Mouse (Mus musculus) thymus, postnatal 4 days (tissue): ENCODE data around the gene Arhgap25.

ENCODE experiments used
- DNase-seq: peaks from one replicate; pipeline ENCODE4 v3.0.0; 2021

Arhgap25 gene

GRCm38 (mm10) chr6:87435791-87436190 is 97.3 kb downstream of the Arhgap25 start:
- no peak for DNase-seq

- DNase-seq, result no peak
Observed at GRCm38 (mm10) chr6:87428487-87429044, 104.5 kb downstream of the Arhgap25 start, which contains the start of gene Bmp10. TSS of gene Bmp10 (plus strand) at chr6:87428994.

- no peak for DNase-seq
Observed at GRCm38 (mm10) chr6:87427616-87428015, 105.4 kb downstream of the Arhgap25 start.

- DNase-seq, result no peak
Observed at GRCm38 (mm10) chr6:87426954-87427353, 106.1 kb downstream of the Arhgap25 start.

- DNase-seq, result no peak
Observed at GRCm38 (mm10) chr6:87424037-87424816, 108.8 kb downstream of the Arhgap25 start.

GRCm38 (mm10) chr6:87422304-87422703 is 110.8 kb downstream of the Arhgap25 start:
- no peak for DNase-seq

GRCm38 (mm10) chr6:87412011-87412410 is 121.0 kb downstream of the Arhgap25 start:
- no peak for DNase-seq
